Mouse (Mus musculus): ENCODE measurements at regions not wholly inside any gene's neighbourhood (a gene's known extent, or its start where the extent isn't known, plus 50 kb on each side); places are given as distances from the start of the nearest gene placed in this dataset.

DNA sequence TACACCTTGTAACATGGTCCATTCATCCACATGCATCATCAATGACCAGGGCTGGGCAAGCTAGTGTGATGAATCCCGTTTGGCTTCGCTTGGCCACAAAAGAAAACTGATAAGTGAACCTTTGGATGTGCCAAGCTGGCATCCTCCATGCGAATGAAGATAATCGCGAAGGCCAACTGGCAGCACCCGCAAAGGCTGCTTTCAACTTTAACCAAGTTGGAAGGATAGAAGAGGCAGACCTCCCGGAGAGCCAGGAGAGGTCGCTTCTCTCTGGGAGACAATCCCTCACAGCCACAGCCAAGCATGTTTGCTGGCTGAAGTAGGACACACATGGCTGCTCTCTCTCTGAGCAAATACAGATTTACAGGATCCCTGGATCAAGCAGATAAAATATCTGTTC lies 173.6 kb upstream of the Fer start:
- Histone ChIP-seq H3K4me1 (replicated peaks; ENCODE audit: low read depth, low read length) (no peaks in the 10 kb centered on the region), H3K27me3 (ENCODE audit: insufficient read depth, low read length) (no peaks in the 10 kb centered on the region), H3K36me3 (ENCODE audit: insufficient read depth, low read length) (no peaks in the 10 kb centered on the region), H3K4me3 (replicated peaks; ENCODE audit: low read length) (no peak overlapping the region), H3K9me3 (ENCODE audit: low read length) (no peaks in the 10 kb centered on the region)
- no peak for TF ChIP-seq POU5F1 (IDR thresholded peaks at IDR 0.05; ENCODE audit: borderline replicate concordance, low read length)
- TF ChIP-seq CTCF (conservative IDR thresholded peaks at IDR 0.05; ENCODE audit: low read length): no peak
- TF ChIP-seq NANOG (IDR thresholded peaks at IDR 0.05; ENCODE audit: borderline replicate concordance, low read length): no peak

DNA sequence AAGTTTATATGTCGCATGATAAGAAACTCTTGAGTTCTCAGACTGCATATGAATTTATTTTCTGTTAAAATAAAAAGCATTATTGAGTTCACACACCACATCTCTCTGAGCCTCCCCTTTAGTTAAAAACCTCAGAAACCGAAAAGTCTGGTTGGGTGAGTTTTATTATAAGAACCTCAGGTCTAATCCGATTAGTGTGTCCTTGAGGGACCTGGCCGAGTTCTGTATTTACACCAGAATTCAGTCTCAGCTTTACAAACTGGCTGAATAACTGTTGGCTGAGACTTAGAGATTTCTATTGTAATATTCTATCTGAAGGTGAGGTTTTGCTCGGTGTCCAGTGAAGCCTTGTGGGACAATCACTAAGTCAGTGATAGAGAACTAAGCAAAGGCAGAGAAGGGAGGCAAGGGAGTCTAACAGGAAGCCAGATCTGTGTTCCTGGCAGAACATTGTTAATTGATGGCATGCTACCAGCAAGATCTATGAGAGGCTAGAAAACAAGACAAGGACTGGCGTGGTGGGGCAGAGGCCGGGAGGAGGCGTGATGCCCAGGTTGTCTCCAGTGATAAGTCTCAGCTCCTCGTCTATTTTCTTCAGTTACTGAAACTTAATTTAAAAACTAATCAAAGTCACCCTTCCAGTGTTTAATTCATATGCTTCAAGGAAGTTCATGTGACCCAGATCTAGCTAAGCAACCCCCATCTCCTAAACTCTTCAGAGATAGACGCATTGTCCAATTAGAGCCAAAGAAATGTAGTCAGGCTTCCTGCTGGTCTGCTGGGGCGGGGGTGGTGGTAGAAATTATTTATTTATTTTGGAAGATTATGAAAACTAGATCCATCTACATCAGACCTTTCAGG lies 171.8 kb upstream of the Fer start:
- Histone ChIP-seq H3K9me3 (ENCODE audit: low read length) (no peaks in the 10 kb centered on the region), H3K4me1 (replicated peaks; ENCODE audit: low read depth, low read length) (no peaks in the 10 kb centered on the region), H3K36me3 (ENCODE audit: insufficient read depth, low read length) (no peaks in the 10 kb centered on the region), H3K4me3 (replicated peaks; ENCODE audit: low read length) (no peak overlapping the region), H3K27me3 (ENCODE audit: insufficient read depth, low read length) (no peaks in the 10 kb centered on the region)
- TF ChIP-seq NANOG (IDR thresholded peaks at IDR 0.05; ENCODE audit: borderline replicate concordance, low read length): no peak

DNA sequence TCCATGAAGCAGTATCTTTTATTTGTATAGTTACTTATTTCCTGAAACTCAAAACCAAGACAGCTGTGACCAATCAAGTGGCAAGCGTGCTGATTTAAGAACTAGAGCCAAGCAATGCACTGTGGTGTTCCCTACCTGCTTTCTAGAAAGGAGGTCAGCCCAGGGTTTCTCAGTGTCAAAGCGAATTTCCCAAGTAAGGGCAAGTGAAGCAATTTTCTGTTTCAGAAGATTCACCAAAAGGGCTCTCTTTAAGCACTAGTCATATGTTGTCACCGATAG lies 171.2 kb upstream of the Fer start:
- no peaks in the 10 kb centered on the region for H3K4me1 ChIP-seq (replicated peaks; ENCODE audit: low read depth, low read length)
- H3K4me3 ChIP-seq (replicated peaks; ENCODE audit: low read length): no peak overlapping the region

DNA sequence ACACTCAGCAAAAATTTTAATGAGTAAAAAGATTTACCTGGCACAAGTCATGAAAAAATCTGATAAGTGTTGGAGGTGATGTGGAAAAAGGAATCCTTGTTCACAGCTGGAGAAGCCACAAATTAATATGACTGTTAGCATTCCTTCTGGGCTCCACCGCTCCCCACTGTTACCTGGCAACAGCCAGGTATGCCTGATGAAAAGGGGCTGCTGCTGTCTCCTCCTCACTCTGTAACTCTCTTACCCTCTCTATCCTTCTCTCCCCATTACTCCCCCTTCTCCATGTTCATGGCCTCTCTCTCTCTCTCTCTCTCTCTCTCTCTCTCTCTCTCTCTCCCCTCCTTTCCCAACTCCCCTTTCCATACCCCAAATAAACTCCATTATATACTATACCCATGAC lies 169.6 kb upstream of the Fer start:
- Histone ChIP-seq H3K4me3 (replicated peaks; ENCODE audit: low read length) (no peak overlapping the region), H3K9me3 (ENCODE audit: low read length) (no peaks in the 10 kb centered on the region), H3K4me1 (replicated peaks; ENCODE audit: low read depth, low read length) (no peaks in the 10 kb centered on the region), H3K27me3 (ENCODE audit: insufficient read depth, low read length) (no peaks in the 10 kb centered on the region), H3K36me3 (ENCODE audit: insufficient read depth, low read length) (no peaks in the 10 kb centered on the region)
- TF ChIP-seq NANOG (IDR thresholded peaks at IDR 0.05; ENCODE audit: borderline replicate concordance, low read length): no peak
- no peak for TF ChIP-seq CTCF (conservative IDR thresholded peaks at IDR 0.05; ENCODE audit: low read length)
- no peak for TF ChIP-seq POU5F1 (IDR thresholded peaks at IDR 0.05; ENCODE audit: borderline replicate concordance, low read length)

More for the DNA sequence above, 171.2 kb upstream of the Fer start:
- Histone ChIP-seq H3K36me3 (ENCODE audit: insufficient read depth, low read length) (no peaks in the 10 kb centered on the region), H3K27me3 (ENCODE audit: insufficient read depth, low read length) (no peaks in the 10 kb centered on the region), H3K9me3 (ENCODE audit: low read length) (no peaks in the 10 kb centered on the region)
- TF ChIP-seq NANOG (IDR thresholded peaks at IDR 0.05; ENCODE audit: borderline replicate concordance, low read length): no peak
- TF ChIP-seq POU5F1 (IDR thresholded peaks at IDR 0.05; ENCODE audit: borderline replicate concordance, low read length): no peak
- TF ChIP-seq CTCF (conservative IDR thresholded peaks at IDR 0.05; ENCODE audit: low read length): no peak

DNA sequence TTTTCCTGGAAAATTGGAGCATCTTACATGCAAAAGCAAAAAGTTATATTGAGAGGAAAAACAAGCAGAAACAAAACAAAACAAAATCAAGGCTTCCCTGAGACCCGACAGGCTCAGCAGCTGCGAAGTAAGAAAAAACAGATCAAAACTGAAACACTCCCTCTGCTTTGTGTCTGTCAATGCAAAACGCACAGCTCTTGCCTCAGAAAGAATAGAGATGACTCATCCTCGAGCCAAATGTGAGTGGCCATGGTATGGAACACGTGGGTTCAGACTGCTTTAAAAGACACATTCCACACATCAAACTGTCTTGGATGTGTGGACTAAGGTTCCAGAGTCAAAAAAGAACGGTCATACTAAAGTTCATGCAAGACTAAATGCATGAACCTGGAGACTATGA lies 163.3 kb upstream of the Fer start:
- H3K4me3 ChIP-seq (replicated peaks; ENCODE audit: low read length): no peak overlapping the region
- no peaks in the 10 kb centered on the region for H3K36me3 ChIP-seq (ENCODE audit: insufficient read depth, low read length)
- TF ChIP-seq CTCF (conservative IDR thresholded peaks at IDR 0.05; ENCODE audit: low read length) (no peak), NANOG (IDR thresholded peaks at IDR 0.05; ENCODE audit: borderline replicate concordance, low read length) (no peak), POU5F1 (IDR thresholded peaks at IDR 0.05; ENCODE audit: borderline replicate concordance, low read length) (no peak)
- no peaks in the 10 kb centered on the region for H3K4me1 ChIP-seq (replicated peaks; ENCODE audit: low read depth, low read length)
- H3K9me3 ChIP-seq (ENCODE audit: low read length): peaks cover 20% of the 10 kb centered on the region
- no peaks in the 10 kb centered on the region for H3K27me3 ChIP-seq (ENCODE audit: insufficient read depth, low read length)

DNA sequence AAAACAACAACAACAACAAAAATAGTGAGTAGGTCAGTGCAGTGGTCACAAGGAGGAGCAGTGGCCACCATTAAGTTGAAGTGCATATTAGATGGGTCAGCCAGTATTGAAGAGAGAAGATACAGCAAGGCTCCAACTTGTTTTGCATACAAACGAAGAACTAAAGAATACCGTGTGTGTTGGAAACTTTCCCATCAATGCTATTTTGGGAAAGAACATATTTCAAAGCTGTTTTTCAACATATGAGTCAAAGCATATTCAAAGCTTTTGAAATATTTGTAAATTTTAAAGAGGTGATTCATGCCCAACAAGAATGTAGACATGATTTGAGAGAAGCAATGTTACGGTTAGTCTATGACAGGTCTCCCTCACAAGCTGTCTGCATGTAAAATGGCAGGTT lies 157.9 kb upstream of the Fer start:
- Histone ChIP-seq H3K9me3 (ENCODE audit: low read length) (peaks cover 12% of the 10 kb centered on the region; the same call in 1 of the 2 replicates), H3K4me1 (replicated peaks; ENCODE audit: low read depth, low read length) (0 out of 2 replicates have a peak, but pooled peaks cover under 1% of the 10 kb centered on the region), H3K27me3 (ENCODE audit: insufficient read depth, low read length) (no peaks in the 10 kb centered on the region), H3K4me3 (replicated peaks; ENCODE audit: low read length) (no peak overlapping the region), H3K36me3 (ENCODE audit: insufficient read depth, low read length) (no peaks in the 10 kb centered on the region)
- no peak for TF ChIP-seq POU5F1 (IDR thresholded peaks at IDR 0.05; ENCODE audit: borderline replicate concordance, low read length)
- no peak for TF ChIP-seq NANOG (IDR thresholded peaks at IDR 0.05; ENCODE audit: borderline replicate concordance, low read length)
- TF ChIP-seq CTCF (conservative IDR thresholded peaks at IDR 0.05; ENCODE audit: low read length): no peak

DNA sequence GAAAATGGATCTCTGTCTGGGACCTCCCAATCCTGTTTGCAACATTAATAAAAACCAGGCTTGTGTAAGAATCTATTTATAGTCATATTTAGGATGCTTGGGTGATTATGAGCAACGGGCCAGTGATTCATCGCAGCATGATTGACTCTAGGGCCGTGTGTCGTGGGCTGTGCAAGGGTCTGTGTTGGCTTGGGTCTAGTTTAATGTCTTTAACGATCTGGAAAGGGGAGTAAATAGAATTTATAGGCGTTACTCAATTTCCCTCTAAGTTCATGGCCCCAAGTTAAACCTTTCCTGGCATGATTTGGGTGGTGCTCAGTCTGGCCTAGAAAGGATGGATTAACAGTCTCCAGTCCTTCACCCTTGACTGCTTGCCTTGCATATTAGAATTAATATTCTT lies 149.9 kb upstream of the Fer start:
- no peak for TF ChIP-seq POU5F1 (IDR thresholded peaks at IDR 0.05; ENCODE audit: borderline replicate concordance, low read length)
- TF ChIP-seq CTCF (conservative IDR thresholded peaks at IDR 0.05; ENCODE audit: low read length): no peak
- TF ChIP-seq NANOG (IDR thresholded peaks at IDR 0.05; ENCODE audit: borderline replicate concordance, low read length): no peak
- no peak overlapping the region for H3K4me3 ChIP-seq (replicated peaks; ENCODE audit: low read length)
- H3K9me3 ChIP-seq (ENCODE audit: low read length): no peaks in the 10 kb centered on the region
- no peaks in the 10 kb centered on the region for H3K27me3 ChIP-seq (ENCODE audit: insufficient read depth, low read length)
- H3K36me3 ChIP-seq (ENCODE audit: insufficient read depth, low read length): no peaks in the 10 kb centered on the region
- H3K4me1 ChIP-seq (replicated peaks; ENCODE audit: low read depth, low read length): peaks cover 11% of the 10 kb centered on the region

DNA sequence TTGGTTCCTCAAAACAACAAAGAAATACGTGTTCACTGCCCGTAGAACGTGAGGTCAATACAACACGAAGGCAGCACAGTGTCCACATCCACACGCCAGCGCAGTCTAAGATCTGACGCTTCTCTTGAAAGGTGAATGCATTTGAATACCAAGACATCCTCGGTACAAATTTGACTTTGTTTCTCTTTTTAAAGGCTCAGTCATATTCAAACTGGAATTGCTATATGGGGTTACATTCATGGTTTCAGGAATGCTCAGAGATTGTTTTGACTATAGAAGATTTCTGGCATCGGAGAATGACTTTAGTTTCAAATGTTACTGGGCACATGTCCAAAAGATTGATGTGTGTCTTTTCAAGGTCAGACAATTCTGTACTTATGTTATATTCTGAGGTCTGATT lies 147.2 kb upstream of the Fer start:
- peaks cover 4% of the 10 kb centered on the region for H3K4me1 ChIP-seq (replicated peaks; ENCODE audit: low read depth, low read length)
- TF ChIP-seq NANOG (IDR thresholded peaks at IDR 0.05; ENCODE audit: borderline replicate concordance, low read length) (no peak), POU5F1 (IDR thresholded peaks at IDR 0.05; ENCODE audit: borderline replicate concordance, low read length) (no peak), CTCF (conservative IDR thresholded peaks at IDR 0.05; ENCODE audit: low read length) (no peak)
- no peak overlapping the region for H3K4me3 ChIP-seq (replicated peaks; ENCODE audit: low read length)
- no peaks in the 10 kb centered on the region for H3K36me3 ChIP-seq (ENCODE audit: insufficient read depth, low read length)
- H3K9me3 ChIP-seq (ENCODE audit: low read length): no peaks in the 10 kb centered on the region
- H3K27me3 ChIP-seq (ENCODE audit: insufficient read depth, low read length): no peaks in the 10 kb centered on the region

DNA sequence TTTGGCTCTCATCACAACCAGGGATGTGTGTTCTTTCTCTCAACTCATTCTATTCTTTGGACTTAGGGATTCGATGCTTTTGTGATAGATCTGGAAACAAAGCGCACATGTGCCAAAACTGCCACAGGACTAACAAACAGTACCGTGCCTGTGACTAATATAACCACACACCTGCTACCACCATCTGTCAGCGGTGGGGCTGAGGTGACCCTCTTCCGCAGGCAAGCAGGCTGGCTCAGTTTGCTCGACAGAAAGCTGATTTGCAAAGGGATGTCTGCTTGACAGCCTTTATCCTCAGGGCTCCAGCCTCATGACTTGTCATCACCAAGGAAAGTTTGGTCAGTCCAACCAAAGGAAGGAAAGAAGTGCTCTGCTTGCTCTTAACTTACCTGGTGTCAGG lies 146.7 kb upstream of the Fer start:
- Histone ChIP-seq H3K36me3 (ENCODE audit: insufficient read depth, low read length) (no peaks in the 10 kb centered on the region), H3K4me3 (replicated peaks; ENCODE audit: low read length) (no peak overlapping the region), H3K27me3 (ENCODE audit: insufficient read depth, low read length) (no peaks in the 10 kb centered on the region), H3K4me1 (replicated peaks; ENCODE audit: low read depth, low read length) (no peaks in the 10 kb centered on the region), H3K9me3 (ENCODE audit: low read length) (no peaks in the 10 kb centered on the region)
- TF ChIP-seq POU5F1 (IDR thresholded peaks at IDR 0.05; ENCODE audit: borderline replicate concordance, low read length): no peak
- no peak for TF ChIP-seq NANOG (IDR thresholded peaks at IDR 0.05; ENCODE audit: borderline replicate concordance, low read length)
- TF ChIP-seq CTCF (conservative IDR thresholded peaks at IDR 0.05; ENCODE audit: low read length): no peak
